Mouse (Mus musculus) Patski (cell line): ENCODE measurements around the gene Mthfr. TPM values are rescaled to one million over a fixed set of nuclear protein-coding genes. Genes with fewer than 3 reads are reported as not detected.
A peak's percentile ranks its signal among the peaks of the same experiment; 100 is the strongest.

Experiments used
- ATAC-seq: fragments of 100-300 bp; one replicate; pipeline ENCODE4 v1.8.0; 2021
- CTCF ChIA-PET: fragments of 350-600 bp; sonication (Branson Sonifier 250); formaldehyde crosslinking; loops from one replicate; lab custom pipeline; 2022; ENCODE audit warnings: inconsistent platforms; lab: Charles Lee
- POLR2A ChIA-PET: fragments of 350-600 bp; sonication (Branson Sonifier 250); formaldehyde crosslinking; loops from one replicate; lab custom pipeline; 2022; ENCODE audit warnings: antibody characterized with exemption, inconsistent platforms; lab: Charles Lee
- DNase-seq: peaks from one replicate; pipeline ENCODE4 v3.0.0-alpha.2; 2011; ENCODE audit warnings: low read depth, low spot score
- H3K27me3 ChIP-seq: fragments of 371-371 bp; one replicate; pipeline ENCODE4 v1.5.1; 2021
- CTCF ChIP-seq: fragments of 100-300 bp; IDR thresholded peaks from one replicate; pipeline ENCODE4 v1.5.1; 2021
- in situ Hi-C: fragments of 300-500 bp; cut with MboI; formaldehyde crosslinking; loops from 3 replicates; pipeline ENCODE4 v1.11.1; 2018; ENCODE audit warnings: low pct_unique_long_range_greater_than_20kb, mixed read lengths
- polyA plus RNA-seq: library from polyadenylated mRNA; unstranded; gene quantifications from one replicate; pipeline ENCODE4 v1.2.3, GENCODE M21; 2021

Gene Mthfr
- polyA plus RNA-seq, 1 experiment from 2014 or later: 20.0 TPM

- no peak for ATAC-seq
- CTCF ChIA-PET: interaction anchor here (0.9 to 2.1 kb wide), 7 partner anchors 9 to 97 kb away, joined by 3 to 6 read pairs (median 4); no protein-coding TSS in a partner anchor
- no peak for DNase-seq
- in situ Hi-C loops: no loop called here
- no peak for TF ChIP-seq CTCF
- POLR2A ChIA-PET: no interaction called here
- H3K27me3 ChIP-seq: no peaks in the 10 kb centered on the region
These were observed 21.5 kb downstream of the Mthfr start for GRCm38 (mm10) chr4:148060120-148061085.

- ATAC-seq (no peak), DNase-seq (no peak)
- H3K27me3 ChIP-seq: no peaks in the 10 kb centered on the region
- in situ Hi-C loops: no loop called here
- CTCF ChIA-PET: interaction anchor here (1.0 to 1.8 kb wide), 3 partner anchors 8 to 98 kb away, joined by 3 to 4 read pairs (median 3); no protein-coding TSS in a partner anchor
- POLR2A ChIA-PET: no interaction called here
- no peak for TF ChIP-seq CTCF
These were observed 22.2 kb downstream of the Mthfr start for GRCm38 (mm10) chr4:148061086-148061480.

GRCm38 (mm10) chr4:148065702-148066400, 27.0 kb downstream of the Mthfr start:
- DNase-seq (peak; percentile 30), ATAC-seq (peak; percentile 60)
- no peak for TF ChIP-seq CTCF

GRCm38 (mm10) chr4:148066401-148066744, 27.5 kb downstream of the Mthfr start:
- ChIA-PET CTCF (interaction anchor here (0.9 to 2.1 kb wide), 11 partner anchors 9 to 96 kb away, joined by 3 to 9 read pairs (median 4); partner anchors contain the start of genes Agtrap and Clcn6), POLR2A (no interaction called here)
- DNase-seq (peak; percentile 65), ATAC-seq (peak; percentile 65)
- no peaks in the 10 kb centered on the region for H3K27me3 ChIP-seq
- no peak for TF ChIP-seq CTCF
- in situ Hi-C loops: no loop called here

More at GRCm38 (mm10) chr4:148065702-148066400, 27.0 kb downstream of the Mthfr start:
- POLR2A ChIA-PET: no interaction called here
- H3K27me3 ChIP-seq: no peaks in the 10 kb centered on the region
- CTCF ChIA-PET: interaction anchor here (1.0 to 2.1 kb wide), 11 partner anchors 9 to 96 kb away, joined by 3 to 9 read pairs (median 4); partner anchors contain the start of genes Agtrap and Clcn6
- in situ Hi-C loops: no loop called here

- ChIA-PET CTCF (interaction anchor here (0.8 to 2.1 kb wide), 2 partner anchors 21 to 106 kb away, joined by 3 to 6 read pairs; partner anchors contain the start of gene Agtrap), POLR2A (no interaction called here)
- H3K27me3 ChIP-seq: no peaks in the 10 kb centered on the region
- ATAC-seq: no peak
- no peak for TF ChIP-seq CTCF
- in situ Hi-C loops: no loop called here
- DNase-seq: no peak
These were observed 28.5 kb downstream of the Mthfr start for GRCm38 (mm10) chr4:148067346-148067745.

GRCm38 (mm10) chr4:148069602-148070218, 30.8 kb downstream of the Mthfr start:
- no peaks in the 10 kb centered on the region for H3K27me3 ChIP-seq
- in situ Hi-C loops: no loop called here
- DNase-seq: no peak
- TF ChIP-seq CTCF: no peak
- CTCF ChIA-PET: interaction anchor here (1.2 to 1.4 kb wide), 2 partner anchors 9 to 12 kb away, joined by 4 to 5 read pairs; no protein-coding TSS in a partner anchor
- ATAC-seq: no peak
- POLR2A ChIA-PET: no interaction called here

GRCm38 (mm10) chr4:148071508-148071907, 32.6 kb downstream of the Mthfr start:
- ATAC-seq (no peak), DNase-seq (no peak)
- no peak for TF ChIP-seq CTCF
- in situ Hi-C loops: no loop called here
- CTCF ChIA-PET: interaction anchor here (3.0 kb wide), 1 partner anchor 11 kb away, joined by 7 read pairs; no protein-coding TSS in a partner anchor
- no peaks in the 10 kb centered on the region for H3K27me3 ChIP-seq
- POLR2A ChIA-PET: interaction anchor here (0.6 kb wide), 1 partner anchor 10 kb away, joined by 3 read pairs; no protein-coding TSS in a partner anchor

GRCm38 (mm10) chr4:148074521-148075189, 35.8 kb downstream of the Mthfr start:
- DNase-seq (no peak), ATAC-seq (no peak)
- H3K27me3 ChIP-seq: no peaks in the 10 kb centered on the region
- in situ Hi-C loops: no loop called here
- POLR2A ChIA-PET: interaction anchor here (0.6 kb wide), 1 partner anchor 68 kb away, joined by 5 read pairs; no protein-coding TSS in a partner anchor
- CTCF ChIA-PET: interaction anchor here (0.7 kb wide), 1 partner anchor 11 kb away, joined by 3 read pairs; no protein-coding TSS in a partner anchor
- no peak for TF ChIP-seq CTCF

- DNase-seq (no peak), ATAC-seq (no peak)
- POLR2A ChIA-PET: no interaction called here
- in situ Hi-C loops: no loop called here
- no peaks in the 10 kb centered on the region for H3K27me3 ChIP-seq
- CTCF ChIA-PET: interaction anchor here (0.7 kb wide), 1 partner anchor 11 kb away, joined by 3 read pairs; no protein-coding TSS in a partner anchor
- no peak for TF ChIP-seq CTCF
These were observed 36.4 kb downstream of the Mthfr start for GRCm38 (mm10) chr4:148075259-148075658.
